Mouse (Mus musculus) megakaryocyte, embryonic 14.5 days (primary cell): ENCODE measurements around the gene Btbd8.

Source experiments
- FLI1 ChIP-seq: IDR thresholded peaks from 2 replicates; pipeline ENCODE4 v1.6.1; 2012; ENCODE audit warnings: low read length, inconsistent platforms, mixed read lengths
- GATA1 ChIP-seq: IDR thresholded peaks from 3 replicates; pipeline ENCODE4 v1.6.1; 2012; ENCODE audit warnings: mixed read lengths, low read length, inconsistent platforms, borderline replicate concordance

DNA sequence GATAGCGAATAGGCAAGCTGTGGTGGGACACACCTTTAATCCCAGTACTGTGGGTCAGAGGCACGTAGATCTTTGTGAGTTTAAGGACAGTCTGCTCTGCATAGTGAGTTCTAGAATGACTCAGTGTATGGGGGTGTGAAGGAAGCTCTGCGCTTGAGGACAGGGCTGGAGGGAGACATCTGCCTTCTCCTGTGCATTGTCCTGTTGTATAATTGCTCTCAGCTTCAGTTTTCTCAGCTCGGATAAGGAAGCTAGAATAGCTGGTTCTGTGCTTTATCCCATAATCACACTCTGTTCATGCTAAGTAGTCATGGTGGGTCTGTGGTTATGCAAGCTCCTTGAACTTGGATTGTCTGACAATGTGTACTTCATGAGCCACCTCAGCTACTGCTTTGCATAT lies 11.0 kb downstream of the Btbd8 start:
- TF ChIP-seq FLI1 (no peak), GATA1 (no peak)
